Mouse (Mus musculus): ENCODE data around the gene BC028528. TPM values are rescaled to one million over a fixed set of nuclear protein-coding genes. Genes with fewer than 3 reads are reported as not detected.
A peak's percentile ranks its signal among the peaks of the same experiment; 100 is the strongest.

The BC028528 gene
- polyA plus RNA-seq (2012): not detected in 2 replicates

DNA sequence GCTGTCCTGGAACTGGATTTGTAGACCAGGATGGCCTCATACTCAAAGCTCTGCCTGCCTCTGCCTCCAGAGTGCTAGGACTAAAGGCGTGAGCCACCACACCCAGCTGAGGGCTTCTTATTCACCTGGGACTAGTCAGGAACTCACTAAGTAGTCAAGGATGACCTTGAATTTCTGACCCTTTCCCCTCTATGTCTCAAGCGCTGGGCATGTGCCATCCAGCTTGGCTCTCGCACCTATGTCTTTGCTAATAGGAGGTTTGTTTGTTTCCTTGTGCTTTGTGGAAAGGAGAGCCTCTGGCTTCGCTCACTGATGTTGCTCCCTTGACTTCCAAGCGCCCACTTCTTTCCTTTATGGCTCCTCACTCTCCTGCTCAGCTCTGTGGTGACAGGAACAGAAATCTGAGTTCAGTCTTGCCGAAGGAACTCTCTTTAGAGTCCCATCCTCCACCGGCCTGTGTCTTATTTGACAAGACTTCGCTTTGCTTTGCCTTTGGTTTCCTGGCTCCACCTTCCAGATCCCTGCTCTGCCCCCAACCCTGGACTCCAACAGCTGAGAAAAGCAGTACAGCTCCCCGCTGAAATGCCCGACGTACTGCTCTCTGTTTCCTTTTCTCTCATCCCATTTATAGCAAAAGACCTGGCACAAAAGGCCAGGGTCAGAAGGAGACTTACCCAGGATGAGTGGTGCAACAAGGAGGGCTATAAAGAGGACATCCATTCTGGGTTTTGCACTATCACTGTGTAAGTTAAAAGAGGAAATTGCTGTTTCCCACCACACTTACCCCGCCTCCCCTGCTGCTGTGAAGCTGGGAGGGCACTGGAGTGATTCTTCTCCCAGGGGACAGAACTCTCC is at the start of gene BC028528:
Gene BC028528, minus strand, starts transcription at position 795 of the 855 bp plus-strand sequence.
- TF ChIP-seq TAL1 (IDR thresholded peaks at IDR 0.05; ENCODE audit: low read length): no peak
- TF ChIP-seq GATA1 (IDR thresholded peaks at IDR 0.05; ENCODE audit: low read length): no peak
- H3K9me3 ChIP-seq (ENCODE audit: control insufficient read depth, low read length): no peaks in the 10 kb centered on the region
- no peak within 1 kb of the TSS for H3K4me3 ChIP-seq (replicated peaks)
- peaks cover 8% of the 10 kb centered on the region for H3K36me3 ChIP-seq (ENCODE audit: control insufficient read depth)
- H3K27me3 ChIP-seq (ENCODE audit: control insufficient read depth): peaks cover 25% of the 10 kb centered on the region
- peaks cover 40% of the 10 kb centered on the region for H3K4me1 ChIP-seq (ENCODE audit: control insufficient read depth)

GRCm38 (mm10) chr3:95938835-95939234 is 47.0 kb upstream of the BC028528 start:
- peaks cover 7% of the 10 kb centered on the region for H3K4me1 ChIP-seq (ENCODE audit: control insufficient read depth)
- peaks cover 97% of the 10 kb centered on the region for H3K36me3 ChIP-seq (ENCODE audit: control insufficient read depth)
- no peaks in the 10 kb centered on the region for H3K9me3 ChIP-seq (ENCODE audit: control insufficient read depth, low read length)
- H3K4me3 ChIP-seq (replicated peaks): no peak overlapping the region
- TF ChIP-seq GATA1 (IDR thresholded peaks at IDR 0.05; ENCODE audit: low read length) (no peak), TAL1 (IDR thresholded peaks at IDR 0.05; ENCODE audit: low read length) (no peak)
- no peaks in the 10 kb centered on the region for H3K27me3 ChIP-seq (ENCODE audit: control insufficient read depth)

DNA sequence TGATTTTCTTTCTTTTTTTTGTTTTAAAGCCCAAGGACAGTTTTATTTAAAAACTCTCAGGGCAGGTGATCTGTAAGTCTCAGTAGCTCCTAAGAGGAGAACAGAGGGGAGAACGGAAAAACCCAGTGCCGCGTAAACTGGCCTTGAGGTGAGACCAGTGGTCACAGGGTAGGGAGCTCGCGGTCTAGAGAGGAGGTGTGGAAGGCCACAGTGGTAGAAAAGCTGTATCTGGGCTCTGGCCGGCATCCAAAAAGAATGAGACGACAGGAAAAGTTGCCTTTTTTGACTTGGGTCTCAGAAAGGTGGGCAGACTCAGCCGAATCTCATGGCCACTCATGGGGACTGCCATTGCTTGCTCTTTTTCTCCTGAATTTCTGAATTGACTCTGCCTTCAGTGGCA is 46.4 kb upstream of the BC028528 start:
- Histone ChIP-seq H3K36me3 (ENCODE audit: control insufficient read depth) (peaks cover 98% of the 10 kb centered on the region), H3K4me1 (ENCODE audit: control insufficient read depth) (peaks cover 8% of the 10 kb centered on the region), H3K9me3 (ENCODE audit: control insufficient read depth, low read length) (no peaks in the 10 kb centered on the region), H3K27me3 (ENCODE audit: control insufficient read depth) (no peaks in the 10 kb centered on the region), H3K4me3 (replicated peaks) (no peak overlapping the region)
- TF ChIP-seq GATA1 (IDR thresholded peaks at IDR 0.05; ENCODE audit: low read length): no peak
- TF ChIP-seq TAL1 (IDR thresholded peaks at IDR 0.05; ENCODE audit: low read length): no peak

DNA sequence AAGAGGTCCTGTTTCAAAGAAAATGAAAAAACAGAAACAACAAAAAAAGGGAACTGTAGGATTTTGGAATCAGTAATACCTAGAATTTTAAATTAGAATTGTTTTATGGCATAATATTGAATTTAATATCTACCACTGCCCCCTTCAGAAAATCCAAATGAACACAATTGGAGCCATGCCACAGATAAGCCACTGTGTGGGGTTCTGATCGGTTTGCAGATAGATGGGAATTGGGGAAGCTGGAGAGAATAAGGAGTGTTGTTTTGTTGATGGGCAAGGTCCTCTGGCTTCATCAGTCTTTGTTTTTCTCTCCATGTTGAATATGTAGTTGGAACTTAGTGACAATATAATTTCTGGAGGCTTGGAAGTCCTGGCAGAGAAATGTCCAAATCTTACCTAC is 42.6 kb upstream of the BC028528 start:
- TF ChIP-seq TAL1 (IDR thresholded peaks at IDR 0.05; ENCODE audit: low read length) (no peak), GATA1 (IDR thresholded peaks at IDR 0.05; ENCODE audit: low read length) (no peak)
- Histone ChIP-seq H3K4me1 (ENCODE audit: control insufficient read depth) (peaks cover 22% of the 10 kb centered on the region), H3K9me3 (ENCODE audit: control insufficient read depth, low read length) (no peaks in the 10 kb centered on the region), H3K4me3 (replicated peaks) (no peak overlapping the region), H3K27me3 (ENCODE audit: control insufficient read depth) (no peaks in the 10 kb centered on the region), H3K36me3 (ENCODE audit: control insufficient read depth) (peaks cover 77% of the 10 kb centered on the region)

DNA sequence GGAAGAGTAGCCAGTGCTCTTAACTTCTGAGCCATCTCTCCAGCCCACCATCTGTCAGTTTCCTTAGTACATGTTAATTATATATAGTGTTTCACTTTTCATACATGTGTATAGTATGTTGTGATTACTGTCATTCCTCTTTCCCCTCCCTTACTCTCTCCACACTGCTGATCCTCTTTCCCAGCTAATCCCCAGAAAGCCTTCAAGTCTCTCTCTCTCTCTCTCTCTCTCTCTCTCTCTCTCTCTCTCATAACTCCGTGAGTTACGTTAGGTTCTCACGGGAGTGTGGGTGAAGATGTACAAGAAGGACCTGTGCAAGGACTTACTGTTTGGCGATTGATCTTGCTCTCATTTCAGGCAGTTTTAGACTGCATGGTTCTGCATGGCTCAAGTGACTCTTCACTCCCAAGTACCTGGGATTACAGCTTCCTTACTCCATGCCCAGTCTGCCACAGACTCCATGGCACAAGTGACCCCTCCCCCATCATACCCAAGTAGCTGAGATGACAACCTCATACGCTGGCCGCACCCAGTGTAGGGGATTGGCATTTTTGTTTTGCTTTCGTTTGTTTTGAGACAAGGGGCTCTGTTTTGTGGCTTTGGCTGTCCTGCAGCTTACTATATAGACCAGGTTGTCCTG is 41.4 kb upstream of the BC028528 start:
- Histone ChIP-seq H3K9me3 (ENCODE audit: control insufficient read depth, low read length) (no peaks in the 10 kb centered on the region), H3K36me3 (ENCODE audit: control insufficient read depth) (peaks cover 65% of the 10 kb centered on the region), H3K27me3 (ENCODE audit: control insufficient read depth) (no peaks in the 10 kb centered on the region), H3K4me1 (ENCODE audit: control insufficient read depth) (peaks cover 27% of the 10 kb centered on the region), H3K4me3 (replicated peaks) (no peak overlapping the region)
- TF ChIP-seq TAL1 (IDR thresholded peaks at IDR 0.05; ENCODE audit: low read length): no peak
- no peak for TF ChIP-seq GATA1 (IDR thresholded peaks at IDR 0.05; ENCODE audit: low read length)

DNA sequence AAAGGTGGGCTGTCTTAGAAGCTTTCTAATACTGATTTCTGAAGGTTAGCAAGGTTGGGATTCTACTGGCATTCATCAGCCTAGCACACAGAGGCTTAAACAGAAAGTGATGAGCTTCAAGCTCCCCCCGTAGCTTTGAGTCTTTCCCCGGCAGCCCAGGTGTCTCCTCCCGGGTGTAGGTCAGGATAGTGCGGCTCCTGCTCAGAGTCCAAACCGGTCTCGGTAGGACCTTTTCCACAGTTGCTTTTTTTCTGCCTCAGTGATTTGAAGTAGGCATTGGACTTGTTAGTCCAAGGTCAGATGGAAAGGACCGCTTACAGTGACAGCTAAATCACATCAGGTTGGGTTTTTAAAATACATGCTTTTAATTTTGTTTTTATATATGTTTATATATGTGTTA is 40.8 kb upstream of the BC028528 start:
- Histone ChIP-seq H3K4me3 (replicated peaks) (no peak overlapping the region), H3K36me3 (ENCODE audit: control insufficient read depth) (peaks cover 58% of the 10 kb centered on the region), H3K9me3 (ENCODE audit: control insufficient read depth, low read length) (no peaks in the 10 kb centered on the region), H3K27me3 (ENCODE audit: control insufficient read depth) (no peaks in the 10 kb centered on the region), H3K4me1 (ENCODE audit: control insufficient read depth) (peaks cover 33% of the 10 kb centered on the region)
- TF ChIP-seq GATA1 (IDR thresholded peaks at IDR 0.05; ENCODE audit: low read length) (no peak), TAL1 (IDR thresholded peaks at IDR 0.05; ENCODE audit: low read length) (no peak)

DNA sequence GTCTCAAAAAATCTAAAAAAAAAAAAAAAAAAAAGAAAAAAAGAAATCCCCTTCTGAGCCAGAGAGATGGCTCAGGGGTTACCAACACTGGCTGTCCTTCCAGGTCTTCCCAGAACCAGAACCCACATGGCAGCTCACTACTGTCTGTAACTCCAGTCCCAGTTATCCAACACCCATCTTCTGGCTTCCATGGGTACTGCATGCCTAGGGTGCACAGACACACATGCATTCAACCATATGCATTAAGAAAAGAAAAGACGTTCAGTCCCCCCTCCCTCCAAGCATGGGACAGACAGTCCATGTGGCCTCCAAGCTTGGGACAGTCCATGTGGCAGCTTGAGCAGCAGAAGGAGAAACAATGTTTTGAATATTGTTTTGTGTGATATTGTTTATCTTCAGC is 40.4 kb upstream of the BC028528 start:
- TF ChIP-seq GATA1 (IDR thresholded peaks at IDR 0.05; ENCODE audit: low read length) (no peak), TAL1 (IDR thresholded peaks at IDR 0.05; ENCODE audit: low read length) (no peak)
- no peaks in the 10 kb centered on the region for H3K9me3 ChIP-seq (ENCODE audit: control insufficient read depth, low read length)
- H3K4me1 ChIP-seq (ENCODE audit: control insufficient read depth): peaks cover 35% of the 10 kb centered on the region
- H3K27me3 ChIP-seq (ENCODE audit: control insufficient read depth): no peaks in the 10 kb centered on the region
- H3K36me3 ChIP-seq (ENCODE audit: control insufficient read depth): peaks cover 54% of the 10 kb centered on the region
- peak overlapping the region; percentile 16 for H3K4me3 ChIP-seq (replicated peaks)

DNA sequence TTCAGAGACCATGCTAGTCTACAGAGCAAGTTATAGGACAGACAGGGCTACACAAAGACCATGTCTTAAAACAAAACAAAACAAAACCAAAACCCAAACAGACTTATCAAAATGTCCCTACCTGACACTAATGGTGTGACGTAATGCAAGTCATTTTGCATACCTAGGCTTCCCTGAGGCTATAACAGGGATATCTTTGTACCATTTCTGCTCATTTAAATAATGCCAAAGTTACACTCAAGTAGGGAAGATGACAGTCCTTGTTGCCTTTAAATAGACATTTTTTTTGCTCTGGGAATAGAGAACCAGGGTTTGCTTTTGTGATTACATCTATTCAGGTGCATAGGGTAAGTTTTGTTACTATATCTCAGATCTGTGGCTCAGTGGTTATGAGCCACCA is 39.7 kb upstream of the BC028528 start:
- peaks cover 35% of the 10 kb centered on the region for H3K4me1 ChIP-seq (ENCODE audit: control insufficient read depth)
- no peaks in the 10 kb centered on the region for H3K9me3 ChIP-seq (ENCODE audit: control insufficient read depth, low read length)
- TF ChIP-seq GATA1 (IDR thresholded peaks at IDR 0.05; ENCODE audit: low read length): no peak
- no peak for TF ChIP-seq TAL1 (IDR thresholded peaks at IDR 0.05; ENCODE audit: low read length)
- H3K27me3 ChIP-seq (ENCODE audit: control insufficient read depth): no peaks in the 10 kb centered on the region
- H3K36me3 ChIP-seq (ENCODE audit: control insufficient read depth): peaks cover 47% of the 10 kb centered on the region
- H3K4me3 ChIP-seq (replicated peaks): peak overlapping the region; percentile 97

- Histone ChIP-seq H3K4me3 (replicated peaks) (peak overlapping the region; percentile 97), H3K36me3 (ENCODE audit: control insufficient read depth) (peaks cover 39% of the 10 kb centered on the region), H3K9me3 (ENCODE audit: control insufficient read depth, low read length) (no peaks in the 10 kb centered on the region), H3K4me1 (ENCODE audit: control insufficient read depth) (peaks cover 35% of the 10 kb centered on the region), H3K27me3 (ENCODE audit: control insufficient read depth) (no peaks in the 10 kb centered on the region)
- TF ChIP-seq TAL1 (IDR thresholded peaks at IDR 0.05; ENCODE audit: low read length) (no peak), GATA1 (IDR thresholded peaks at IDR 0.05; ENCODE audit: low read length) (no peak)
These were observed 38.6 kb upstream of the BC028528 start for GRCm38 (mm10) chr3:95930471-95930789.

Measured in erythroblast, embryonic 14.5 days (primary cell).